ENCODE assay signal across 15 mouse cellular contexts in the genomic region with DNA sequence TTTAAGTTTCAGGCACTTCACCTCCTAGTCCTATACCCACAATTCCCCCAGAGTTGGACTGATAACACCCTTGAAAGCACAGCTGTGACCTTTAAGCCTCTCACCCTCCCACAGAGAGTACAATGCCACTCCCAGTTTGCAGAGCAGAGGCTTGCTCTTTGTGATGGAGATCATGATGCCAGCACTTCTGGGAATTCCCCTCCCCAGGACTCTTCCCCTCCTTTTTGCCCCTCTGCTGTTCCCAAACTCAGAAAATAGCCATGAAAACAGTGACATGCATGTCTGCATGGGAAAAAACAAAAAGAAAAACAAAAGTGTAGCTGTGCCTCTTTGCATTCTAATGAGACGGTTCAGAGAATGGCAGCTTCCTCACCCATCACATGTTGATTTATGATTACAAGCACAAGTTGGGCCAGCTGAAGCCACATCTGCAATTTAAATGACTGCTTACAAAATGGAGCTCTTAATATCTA.
A peak's percentile ranks its signal among the peaks of the same experiment; 100 is the strongest.
DNase-seq lines count a peak whose midpoint lies in the region; ATAC-seq and TF ChIP-seq lines count a peak whose summit lies in the region.
"Had no signal": no experiment of that assay in that cellular context is flagged by ENCODE, and none has a peak within 500 bp of the region (broad histone marks: within the 10 kb centered on the region; RNA-seq: fewer than 3 reads in every experiment).

No protein-coding gene starts in this region.

- no peaks in the 10 kb centered on the region for H3K36me3 ChIP-seq in hindbrain, embryonic 11.5 days (ENCODE audit: control insufficient read depth, insufficient read depth, low read length)
- H3K36me3 ChIP-seq in hindbrain, postnatal 0 days (ENCODE audit: insufficient read depth, low read length): no peaks in the 10 kb centered on the region
- no peaks in the 10 kb centered on the region for H3K36me3 ChIP-seq in forebrain, embryonic 16.5 days (ENCODE audit: control insufficient read depth, insufficient read depth)
- H3K36me3 ChIP-seq in intestine, embryonic 16.5 days (ENCODE audit: control insufficient read depth, insufficient read depth, low read length): no peaks in the 10 kb centered on the region
- H3K36me3 ChIP-seq: embryonic facial prominence, embryonic 15.5 days; limb, embryonic 15.5 days had no signal

- ATAC-seq in hindbrain, embryonic 11.5 days (ENCODE audit: low FRiP score): peak; percentile 96
- no peak for ATAC-seq in hindbrain, postnatal 0 days
- ATAC-seq in forebrain, embryonic 16.5 days: peak; percentile 93
- no peak for ATAC-seq in intestine, embryonic 16.5 days

- no peak for TF ChIP-seq CTCF in hindbrain, postnatal 0 days (IDR thresholded peaks at IDR 0.05; ENCODE audit: low read depth)

- no peaks in the 10 kb centered on the region for H3K27me3 ChIP-seq in hindbrain, embryonic 11.5 days (ENCODE audit: control insufficient read depth, insufficient read depth, low read length)
- H3K27me3 ChIP-seq in hindbrain, postnatal 0 days (ENCODE audit: insufficient read depth, low read length): no peaks in the 10 kb centered on the region
- no peaks in the 10 kb centered on the region for H3K27me3 ChIP-seq in forebrain, embryonic 16.5 days (replicated peaks; ENCODE audit: control insufficient read depth, insufficient read depth, low read length)
- no peaks in the 10 kb centered on the region for H3K27me3 ChIP-seq in intestine, embryonic 16.5 days (replicated peaks; ENCODE audit: control insufficient read depth, insufficient read depth, low read length)
- H3K27me3 ChIP-seq: embryonic facial prominence, embryonic 15.5 days; limb, embryonic 15.5 days had no signal

- no peak overlapping the region for H3K4me2 ChIP-seq in hindbrain, embryonic 11.5 days (replicated peaks; ENCODE audit: low read depth, low read length)
- no peak overlapping the region for H3K4me2 ChIP-seq in hindbrain, postnatal 0 days (ENCODE audit: low read depth, low read length)
- no peak overlapping the region for H3K4me2 ChIP-seq in forebrain, embryonic 16.5 days (ENCODE audit: low read length)
- H3K4me2 ChIP-seq in intestine, embryonic 16.5 days (ENCODE audit: low read depth, low read length): no peak overlapping the region
- H3K4me2 ChIP-seq: embryonic facial prominence, embryonic 15.5 days; limb, embryonic 15.5 days had no signal

- 0 out of 2 replicates have a peak overlapping the region, but pooled peaks have one; percentile 39 for H3K27ac ChIP-seq in hindbrain, embryonic 11.5 days (ENCODE audit: low read depth, low read length)
- no peak overlapping the region for H3K27ac ChIP-seq in hindbrain, postnatal 0 days
- peak overlapping the region; percentile 69 for H3K27ac ChIP-seq in forebrain, embryonic 16.5 days (ENCODE audit: low read length)
- no peak overlapping the region for H3K27ac ChIP-seq in intestine, embryonic 16.5 days (ENCODE audit: low read length)
- H3K27ac ChIP-seq: embryonic facial prominence, embryonic 15.5 days; limb, embryonic 15.5 days had no signal

- no peak overlapping the region for H3K9ac ChIP-seq in hindbrain, embryonic 11.5 days (ENCODE audit: low read depth, low read length)
- no peak overlapping the region for H3K9ac ChIP-seq in hindbrain, postnatal 0 days (replicated peaks; ENCODE audit: low read length)
- no peak overlapping the region for H3K9ac ChIP-seq in forebrain, embryonic 16.5 days (replicated peaks; ENCODE audit: low read depth, low read length)
- H3K9ac ChIP-seq in intestine, embryonic 16.5 days (ENCODE audit: low read depth, low read length): no peak overlapping the region
- H3K9ac ChIP-seq: embryonic facial prominence, embryonic 15.5 days; limb, embryonic 15.5 days had no signal

- no peaks in the 10 kb centered on the region for H3K4me1 ChIP-seq in hindbrain, embryonic 11.5 days (replicated peaks; ENCODE audit: control insufficient read depth, insufficient read depth, low read length)
- no peaks in the 10 kb centered on the region for H3K4me1 ChIP-seq in hindbrain, postnatal 0 days (ENCODE audit: insufficient read depth, low read length)
- H3K4me1 ChIP-seq in forebrain, embryonic 16.5 days (replicated peaks; ENCODE audit: control insufficient read depth, insufficient read depth, low read length): peaks cover 8% of the 10 kb centered on the region; the same call in 1 of the 2 replicates
- no peaks in the 10 kb centered on the region for H3K4me1 ChIP-seq in intestine, embryonic 16.5 days (ENCODE audit: control insufficient read depth, insufficient read depth, low read length)
- H3K4me1 ChIP-seq: embryonic facial prominence, embryonic 15.5 days; limb, embryonic 15.5 days had no signal

- no peak overlapping the region for H3K4me3 ChIP-seq in hindbrain, embryonic 11.5 days (ENCODE audit: low read depth, low read length)
- no peak overlapping the region for H3K4me3 ChIP-seq in hindbrain, postnatal 0 days (ENCODE audit: low read length)
- H3K4me3 ChIP-seq in forebrain, embryonic 16.5 days (replicated peaks; ENCODE audit: low read length): no peak overlapping the region
- no peak overlapping the region for H3K4me3 ChIP-seq in intestine, embryonic 16.5 days (ENCODE audit: low read length)
- H3K4me3 ChIP-seq: embryonic facial prominence, embryonic 15.5 days; limb, embryonic 15.5 days had no signal

- peak; percentile 69 for DNase-seq in hindbrain, embryonic 11.5 days (ENCODE audit: low spot score)
- DNase-seq in hindbrain, postnatal 0 days (ENCODE audit: low spot score): no peak
- peak; percentile 68 for DNase-seq in brain, adult 2 months (ENCODE audit: low read depth, low spot score)
- peak; percentile 51 for DNase-seq in neural tube, embryonic 10.5 days (ENCODE audit: extremely low spot score, low spot score)
- DNase-seq in thymus, postnatal 0 days (ENCODE audit: low spot score): no peak
- DNase-seq in right cerebral cortex, postnatal 14 days: no peak
- DNase-seq: adrenal gland, postnatal 10 days; cerebellum, adult 11 months; kidney, adult 18-20 months; lung, postnatal 14 days; right cerebral cortex, postnatal 4 days had no signal

- H3K9me3 ChIP-seq in hindbrain, embryonic 11.5 days (ENCODE audit: control insufficient read depth, low read length): no peaks in the 10 kb centered on the region
- H3K9me3 ChIP-seq in hindbrain, postnatal 0 days (ENCODE audit: low read length): no peaks in the 10 kb centered on the region
- H3K9me3 ChIP-seq in forebrain, embryonic 16.5 days (ENCODE audit: control insufficient read depth, low read length): no peaks in the 10 kb centered on the region
- H3K9me3 ChIP-seq in intestine, embryonic 16.5 days (ENCODE audit: control insufficient read depth, low read length): no peaks in the 10 kb centered on the region
- H3K9me3 ChIP-seq: embryonic facial prominence, embryonic 15.5 days; limb, embryonic 15.5 days had no signal

- 21% methylated on average over 1 of the region's 1 CpGs for WGBS in hindbrain, embryonic 11.5 days
- WGBS in hindbrain, postnatal 0 days: 18% methylated on average over 1 of the region's 1 CpGs
- 19% methylated on average over 1 of the region's 1 CpGs for WGBS in forebrain, embryonic 16.5 days
- WGBS in intestine, embryonic 16.5 days: 40% methylated on average over 1 of the region's 1 CpGs

Comparison
In these comparisons a context has a peak if more than half of its experiments do, and no peak if none do; other contexts are left out.
1. ATAC-seq: peak in hindbrain, embryonic 11.5 days (single experiment) and forebrain, embryonic 16.5 days (single experiment); none in hindbrain, postnatal 0 days (single experiment) and intestine, embryonic 16.5 days (single experiment).
2. DNase-seq: peak in hindbrain, embryonic 11.5 days (single experiment), brain, adult 2 months (single experiment) and neural tube, embryonic 10.5 days (single experiment); none in hindbrain, postnatal 0 days (single experiment), thymus, postnatal 0 days (single experiment) and right cerebral cortex, postnatal 14 days (single experiment).
3. H3K27ac ChIP-seq: peak in hindbrain, embryonic 11.5 days (single experiment) and forebrain, embryonic 16.5 days (single experiment); none in hindbrain, postnatal 0 days (single experiment) and intestine, embryonic 16.5 days (single experiment).